Mouse (Mus musculus) G1E (cell line): ENCODE results near the gene Tuba1a.

Experiments used
- CTCF ChIP-seq: IDR thresholded peaks from 2 replicates; pipeline ENCODE4 v1.5.1; 2012; ENCODE audit warnings: low read depth, low read length, inconsistent platforms, mixed read lengths
- GATA1 ChIP-seq: IDR thresholded peaks from 2 replicates; pipeline ENCODE4 v1.6.1; 2012; ENCODE audit warnings: borderline replicate concordance, low read length, inconsistent platforms, mixed read lengths
- GATA2 ChIP-seq: IDR thresholded peaks from 2 replicates; pipeline ENCODE4 v1.6.1; 2012; ENCODE audit warnings: low read depth, low read length, inconsistent platforms, borderline replicate concordance
- POLR2AphosphoS5 ChIP-seq: IDR thresholded peaks from 2 replicates; pipeline ENCODE4 v1.6.1; 2012; ENCODE audit warnings: low read depth, low read length, inconsistent platforms; ENCODE audit not compliant: insufficient replicate concordance
- TAL1 ChIP-seq: conservative IDR thresholded peaks from 2 replicates; pipeline ENCODE4 v1.6.1; 2012; ENCODE audit warnings: low read depth, low read length, inconsistent platforms, mixed read lengths

GRCm38 (mm10) chr15:98942081-98942480 lies 11.4 kb downstream of the Tuba1a start:
- no peak for TF ChIP-seq CTCF
- TF ChIP-seq POLR2AphosphoS5: no peak
- TF ChIP-seq TAL1: no peak
- no peak for TF ChIP-seq GATA1
- TF ChIP-seq GATA2: no peak
